Mouse (Mus musculus) brain, adult 2 months (tissue): ENCODE data around the gene Trp53i11.

ENCODE experiments used
- DNase-seq: peaks from one replicate; pipeline ENCODE4 v3.0.0; 2011; ENCODE audit warnings: low read depth, low spot score

Gene Trp53i11

GRCm38 (mm10) chr2:93198846-93199245 is 11.5 kb downstream of the Trp53i11 start:
- peak; percentile 91 for DNase-seq

DNA sequence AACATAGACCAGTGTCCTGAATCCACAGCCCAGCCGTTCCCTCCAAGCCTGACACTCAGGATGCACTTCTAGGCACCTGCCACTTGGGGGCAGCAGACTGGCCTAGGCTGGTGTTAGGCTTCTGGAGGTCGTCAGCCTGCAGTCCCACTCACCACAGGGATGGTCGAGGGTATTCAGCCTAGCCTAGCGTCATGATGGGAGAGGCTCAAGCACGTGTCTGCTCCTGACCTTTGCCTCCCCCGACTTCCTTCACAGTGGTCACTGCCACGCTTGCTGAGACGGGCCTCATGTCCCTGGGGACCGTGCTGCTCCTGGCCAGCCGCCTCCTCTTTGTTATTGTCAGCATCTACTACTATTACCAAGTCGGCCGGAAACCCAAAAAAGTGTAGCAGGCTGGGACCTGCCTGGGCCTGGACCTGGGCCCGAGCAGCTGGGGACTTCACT is 12.2 kb downstream of the Trp53i11 start:
- no peak for DNase-seq

DNA sequence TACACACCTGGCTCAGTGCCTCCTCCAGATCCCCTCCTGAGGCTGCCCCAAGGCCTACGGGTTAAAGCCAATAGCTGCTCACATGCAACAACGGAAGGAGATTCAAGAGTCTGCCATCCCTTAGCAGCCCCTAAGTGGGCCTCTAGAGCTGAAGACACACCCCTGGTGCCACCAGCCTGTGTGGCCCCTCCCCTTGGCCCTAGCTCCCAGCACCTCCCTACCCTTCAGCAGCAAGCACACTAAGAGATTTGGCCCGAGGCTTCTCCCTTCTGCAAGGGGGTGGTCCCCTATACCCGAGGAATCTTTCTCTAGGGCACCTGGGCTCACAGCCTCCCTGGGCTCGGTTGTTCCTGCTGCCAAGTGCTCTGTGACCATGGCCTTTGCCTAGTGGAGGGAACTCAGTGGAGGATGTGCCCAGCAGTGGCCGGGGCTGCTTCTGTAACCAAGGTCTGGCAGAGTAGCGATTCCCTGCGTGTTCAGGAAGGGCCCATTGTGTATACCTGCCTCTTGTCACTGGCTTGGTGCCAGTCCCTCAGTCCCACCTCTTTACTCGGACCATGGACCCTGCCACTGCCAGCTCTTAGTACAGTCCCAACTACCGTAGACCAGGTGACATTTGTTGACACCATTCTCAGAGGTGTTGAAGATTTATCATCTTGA is 13.5 kb downstream of the Trp53i11 start:
- DNase-seq, result no peak

DNA sequence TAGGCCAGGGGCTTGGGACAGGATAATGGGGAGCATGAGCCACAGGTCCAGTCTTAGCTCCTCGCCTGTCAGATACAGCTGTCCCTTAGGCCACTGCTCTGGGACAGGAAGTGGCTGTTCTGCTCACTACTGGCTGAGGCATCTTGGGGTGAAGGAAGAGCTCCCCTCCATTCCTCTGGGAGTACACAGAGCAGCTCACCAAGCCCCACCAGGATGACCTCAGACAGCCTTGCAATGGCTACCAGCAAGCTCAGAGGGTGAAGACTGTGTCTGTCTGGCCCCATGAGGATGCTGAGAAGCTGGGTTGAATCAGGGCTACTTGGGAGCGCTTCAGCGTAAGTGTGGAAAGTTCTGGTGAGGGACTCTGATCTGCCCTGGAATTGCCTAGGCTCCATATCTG is 14.6 kb downstream of the Trp53i11 start:
- no peak for DNase-seq

GRCm38 (mm10) chr2:93202782-93203181 is 15.4 kb downstream of the Trp53i11 start:
- DNase-seq, result no peak

- DNase-seq, result peak; percentile 88
These were observed 16.3 kb downstream of the Trp53i11 start for GRCm38 (mm10) chr2:93203682-93204081.

- DNase-seq, result no peak
These were observed 17.2 kb downstream of the Trp53i11 start for GRCm38 (mm10) chr2:93204571-93204970.

- DNase-seq, result no peak
These were observed 18.8 kb downstream of the Trp53i11 start for GRCm38 (mm10) chr2:93206126-93206525.

- no peak for DNase-seq
These were observed 25.0 kb downstream of the Trp53i11 start for GRCm38 (mm10) chr2:93212386-93212785.

DNA sequence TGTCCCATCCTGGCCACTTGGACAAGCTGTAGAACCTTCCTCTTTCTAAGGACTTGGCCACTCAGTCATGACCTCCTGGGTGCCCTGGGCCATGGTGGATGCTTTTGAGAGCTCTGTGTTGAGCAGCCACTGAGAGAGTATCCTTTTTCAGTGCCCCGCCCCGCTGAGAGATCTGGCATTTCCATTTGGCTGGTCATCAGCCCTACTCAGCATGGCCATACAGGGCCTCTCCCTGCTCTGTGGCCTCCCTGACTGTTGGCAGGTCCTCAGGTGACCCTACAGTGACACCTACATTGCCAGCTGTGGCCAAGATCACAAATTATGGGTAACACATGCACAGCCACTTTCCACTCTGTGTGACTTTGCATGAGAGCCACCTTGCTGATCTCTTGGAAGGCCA is 25.5 kb downstream of the Trp53i11 start:
- DNase-seq, result no peak

- DNase-seq, result no peak
These were observed 26.8 kb downstream of the Trp53i11 start for GRCm38 (mm10) chr2:93214192-93214591.

- peak; percentile 95 for DNase-seq
These were observed 28.4 kb downstream of the Trp53i11 start for GRCm38 (mm10) chr2:93215790-93216189.

- peak; percentile 96 for DNase-seq
These were observed 29.7 kb downstream of the Trp53i11 start for GRCm38 (mm10) chr2:93217015-93217414.

- no peak for DNase-seq
These were observed 31.1 kb downstream of the Trp53i11 start for GRCm38 (mm10) chr2:93218353-93218990.

GRCm38 (mm10) chr2:93219576-93219975 is 32.2 kb downstream of the Trp53i11 start:
- peak; percentile 71 for DNase-seq

DNA sequence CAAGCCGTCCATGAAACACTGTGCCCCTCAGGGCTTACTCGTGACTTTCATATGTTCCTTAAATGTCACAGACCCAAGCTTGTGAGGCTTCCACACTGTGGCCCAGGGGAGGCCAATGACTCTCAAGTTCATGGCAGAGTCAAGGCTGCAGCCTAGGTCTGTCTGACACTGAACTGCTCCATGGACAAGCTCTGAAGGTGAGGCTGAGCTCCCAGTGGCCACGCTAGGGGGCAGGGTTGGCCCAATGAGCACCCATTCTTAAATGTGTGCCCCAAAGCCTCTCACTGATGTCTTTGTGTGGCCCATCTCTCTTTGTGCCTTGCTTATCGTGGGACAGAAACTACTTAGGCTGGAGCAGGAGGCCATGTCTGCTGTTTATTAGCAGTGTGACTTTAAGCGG is 33.1 kb downstream of the Trp53i11 start:
- DNase-seq, result no peak

- peak; percentile 80 for DNase-seq
These were observed 36.1 kb downstream of the Trp53i11 start for GRCm38 (mm10) chr2:93223463-93223862.

- peak; percentile 89 for DNase-seq
These were observed 39.6 kb downstream of the Trp53i11 start for GRCm38 (mm10) chr2:93226606-93227595.

- peak; percentile 62 for DNase-seq
These were observed 40.5 kb downstream of the Trp53i11 start for GRCm38 (mm10) chr2:93227713-93228479.

DNA sequence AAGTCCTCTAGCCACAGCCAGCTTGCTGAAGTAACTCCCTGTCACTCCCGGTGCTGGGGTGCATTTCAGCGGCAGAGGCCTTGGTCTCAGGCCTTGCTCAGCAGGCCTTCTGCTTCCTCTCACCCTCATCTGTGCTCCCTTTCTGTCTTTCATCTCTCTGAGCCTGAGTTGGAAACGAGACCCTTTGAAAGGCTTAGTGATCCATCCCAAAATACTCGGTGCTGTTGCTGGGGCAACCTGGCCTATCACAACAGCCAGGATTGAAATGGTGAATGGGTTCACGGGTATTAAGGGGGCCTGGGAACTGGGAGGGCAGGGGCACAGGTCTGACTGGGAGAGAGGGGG is 41.1 kb downstream of the Trp53i11 start:
- no peak for DNase-seq

- DNase-seq, result no peak
These were observed 44.8 kb downstream of the Trp53i11 start for GRCm38 (mm10) chr2:93232141-93232540.
